ENCODE assay signal across 27 mouse cellular contexts in the genomic region with DNA sequence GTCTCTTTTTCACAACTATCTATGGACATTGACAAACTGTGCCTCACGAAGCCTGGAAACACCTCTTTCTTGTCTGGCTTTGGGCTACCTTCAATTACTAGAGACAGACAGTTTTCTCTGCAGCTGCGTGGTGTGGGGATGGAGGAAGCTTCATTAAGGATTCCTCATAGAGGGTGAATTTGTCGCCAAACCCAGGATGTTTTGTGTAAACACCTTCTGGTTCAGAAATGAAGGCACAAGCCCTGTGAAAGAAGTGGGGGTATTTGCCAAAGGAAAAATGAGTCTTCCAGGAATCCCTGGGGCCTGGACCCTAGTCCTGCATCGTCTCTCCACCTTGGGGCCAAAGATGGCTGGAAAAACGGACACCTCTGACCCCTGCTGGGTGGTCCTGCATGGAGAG. TPM values are rescaled to one million over a fixed set of nuclear protein-coding genes. Genes with fewer than 3 reads are reported as not detected.
A peak's percentile ranks its signal among the peaks of the same experiment; 100 is the strongest.
DNase-seq lines count a peak whose midpoint lies in the region; ATAC-seq and TF ChIP-seq lines count a peak whose summit lies in the region.
"Had no signal": no experiment of that assay in that cellular context is flagged by ENCODE, and none has a peak within 500 bp of the region (broad histone marks: within the 10 kb centered on the region; RNA-seq: fewer than 3 reads in every experiment).

No protein-coding gene starts in this region.

- H3K4me1 ChIP-seq in embryonic facial prominence, embryonic 15.5 days = peaks cover 15% of the 10 kb centered on the region
- H3K4me1 ChIP-seq in embryonic facial prominence, embryonic 10.5 days = peaks cover 16% of the 10 kb centered on the region
- peaks cover 24% of the 10 kb centered on the region for H3K4me1 ChIP-seq in hindbrain, embryonic 13.5 days (replicated peaks)
- no peaks in the 10 kb centered on the region for H3K4me1 ChIP-seq in hindbrain, embryonic 11.5 days (replicated peaks; ENCODE audit: control insufficient read depth, insufficient read depth, low read length)

- no peak for TF ChIP-seq CTCF in brain, embryonic 14.5 days (IDR thresholded peaks at IDR 0.05; ENCODE audit: borderline replicate concordance, extremely low read depth, insufficient read depth, insufficient read length)

- no peaks in the 10 kb centered on the region for H3K9me3 ChIP-seq in embryonic facial prominence, embryonic 15.5 days (replicated peaks)
- no peaks in the 10 kb centered on the region for H3K9me3 ChIP-seq in embryonic facial prominence, embryonic 10.5 days
- H3K9me3 ChIP-seq in hindbrain, embryonic 13.5 days = no peaks in the 10 kb centered on the region
- no peaks in the 10 kb centered on the region for H3K9me3 ChIP-seq in hindbrain, embryonic 11.5 days (ENCODE audit: control insufficient read depth, low read length)
- H3K9me3 ChIP-seq: embryonic facial prominence, embryonic 12.5 days; forebrain, embryonic 13.5 days; heart, embryonic 10.5 days; heart, embryonic 13.5 days; hindbrain, embryonic 12.5 days; intestine, embryonic 15.5 days had no signal

- H3K9ac ChIP-seq in embryonic facial prominence, embryonic 15.5 days = peak overlapping the region; percentile 7; the same call in 1 of the 2 replicates
- peak overlapping the region; percentile 51; the same call in 1 of the 2 replicates for H3K9ac ChIP-seq in hindbrain, embryonic 13.5 days
- H3K9ac ChIP-seq in hindbrain, embryonic 11.5 days (ENCODE audit: low read depth, low read length) = no peak overlapping the region
- H3K9ac ChIP-seq: embryonic facial prominence, embryonic 12.5 days; heart, embryonic 13.5 days; hindbrain, embryonic 12.5 days; intestine, embryonic 15.5 days had no signal

- peaks cover 15% of the 10 kb centered on the region for H3K27me3 ChIP-seq in embryonic facial prominence, embryonic 15.5 days
- peaks cover 15% of the 10 kb centered on the region for H3K27me3 ChIP-seq in embryonic facial prominence, embryonic 10.5 days (replicated peaks; ENCODE audit: low read depth, poor library complexity, severe bottlenecking)
- H3K27me3 ChIP-seq in hindbrain, embryonic 13.5 days = peaks cover 15% of the 10 kb centered on the region
- H3K27me3 ChIP-seq in hindbrain, embryonic 11.5 days (ENCODE audit: control insufficient read depth, insufficient read depth, low read length) = no peaks in the 10 kb centered on the region
- H3K27me3 ChIP-seq: intestine, embryonic 15.5 days had no signal

- ATAC-seq in embryonic facial prominence, embryonic 15.5 days (ENCODE audit: insufficient number of reproducible peaks, low FRiP score, low TSS enrichment, low read depth) = no peak
- no peak for ATAC-seq in hindbrain, embryonic 13.5 days (ENCODE audit: low FRiP score)
- ATAC-seq in hindbrain, embryonic 11.5 days (ENCODE audit: low FRiP score) = no peak
- ATAC-seq: CD4-positive, CD25-positive, alpha-beta regulatory T cell, adult 4 months; forebrain, embryonic 13.5 days; hindbrain, embryonic 16.5 days; intestine, embryonic 15.5 days had no signal

- no peak overlapping the region for H3K4me2 ChIP-seq in embryonic facial prominence, embryonic 15.5 days (replicated peaks)
- no peak overlapping the region for H3K4me2 ChIP-seq in hindbrain, embryonic 13.5 days
- H3K4me2 ChIP-seq in hindbrain, embryonic 11.5 days (replicated peaks; ENCODE audit: low read depth, low read length) = no peak overlapping the region
- H3K4me2 ChIP-seq: embryonic facial prominence, embryonic 12.5 days; forebrain, embryonic 13.5 days; heart, embryonic 13.5 days; hindbrain, embryonic 12.5 days; intestine, embryonic 15.5 days had no signal

- H3K27ac ChIP-seq in embryonic facial prominence, embryonic 15.5 days (replicated peaks) = no peak overlapping the region
- H3K27ac ChIP-seq in embryonic facial prominence, embryonic 10.5 days (replicated peaks) = no peak overlapping the region
- H3K27ac ChIP-seq in hindbrain, embryonic 13.5 days = no peak overlapping the region
- no peak overlapping the region for H3K27ac ChIP-seq in hindbrain, embryonic 11.5 days (ENCODE audit: low read depth, low read length)
- H3K27ac ChIP-seq: embryonic facial prominence, embryonic 12.5 days; forebrain, embryonic 13.5 days; heart, adult 2 months; heart, embryonic 10.5 days; heart, embryonic 13.5 days; hindbrain, embryonic 12.5 days; intestine, embryonic 15.5 days had no signal

- peaks cover 13% of the 10 kb centered on the region; the same call in 1 of the 2 replicates for H3K36me3 ChIP-seq in embryonic facial prominence, embryonic 15.5 days
- H3K36me3 ChIP-seq in embryonic facial prominence, embryonic 10.5 days (replicated peaks) = peaks cover 22% of the 10 kb centered on the region
- peaks cover 20% of the 10 kb centered on the region for H3K36me3 ChIP-seq in hindbrain, embryonic 13.5 days
- 0 out of 2 replicates have a peak, but pooled peaks cover 2% of the 10 kb centered on the region for H3K36me3 ChIP-seq in hindbrain, embryonic 11.5 days (ENCODE audit: control insufficient read depth, insufficient read depth, low read length)
- H3K36me3 ChIP-seq: intestine, embryonic 15.5 days had no signal

- WGBS in embryonic facial prominence, embryonic 15.5 days = 42% methylated on average over 5 of the region's 5 CpGs
- 42% methylated on average over 5 of the region's 5 CpGs for WGBS in embryonic facial prominence, embryonic 10.5 days
- WGBS in hindbrain, embryonic 13.5 days = 52% methylated on average over 5 of the region's 5 CpGs
- WGBS in hindbrain, embryonic 11.5 days = 43% methylated on average over 5 of the region's 5 CpGs

- no peak overlapping the region for H3K4me3 ChIP-seq in embryonic facial prominence, embryonic 15.5 days (replicated peaks)
- no peak overlapping the region for H3K4me3 ChIP-seq in embryonic facial prominence, embryonic 10.5 days
- H3K4me3 ChIP-seq in hindbrain, embryonic 13.5 days = no peak overlapping the region
- no peak overlapping the region for H3K4me3 ChIP-seq in hindbrain, embryonic 11.5 days (ENCODE audit: low read depth, low read length)
- H3K4me3 ChIP-seq: embryonic facial prominence, embryonic 12.5 days; erythroblast, embryonic 14.5 days; forebrain, embryonic 13.5 days; heart, adult 2 months; heart, embryonic 10.5 days; heart, embryonic 13.5 days; hindbrain, embryonic 12.5 days; intestine, embryonic 15.5 days had no signal

- DNase-seq in embryonic facial prominence, embryonic 10.5 days (ENCODE audit: low spot score) = no peak
- DNase-seq in hindbrain, embryonic 11.5 days (ENCODE audit: low spot score) = no peak
- DNase-seq in brain, embryonic 14.5 days (ENCODE audit: low read depth) = peak; percentile 69
- DNase-seq in right cerebral cortex, postnatal 25 days = no peak
- DNase-seq: adrenal gland, adult 2 months; adrenal gland, postnatal 14 days; cerebellum, adult 11-12 months; cerebellum, postnatal 10 days; gastrocnemius, postnatal 10 days; gastrocnemius, postnatal 36 days; heart, adult 2 months; heart, postnatal 14 days; heart, postnatal 4 days; kidney, adult 11 months had no signal

- no peak for TF ChIP-seq POLR2A in brain, embryonic 14.5 days (IDR thresholded peaks at IDR 0.05; ENCODE audit: borderline replicate concordance, extremely low read depth, insufficient read depth, insufficient read length, poor library complexity, severe bottlenecking)

RNA-seq across cellular contexts. Expression of gene Pdrg1, which starts 1.6 kb away (rescaled TPM):
- 144 and 151 TPM in 2 replicates for polyA plus RNA-seq in embryonic facial prominence, embryonic 15.5 days (2015; fragmentation: Nextera tagmentation; extraction: Ambion mirVana)
- 92.1 and 92.2 TPM in 2 replicates for polyA plus RNA-seq in embryonic facial prominence, embryonic 10.5 days (2016; fragmentation: Nextera tagmentation; extraction: Ambion mirVana)
- 189 and 197 TPM in 2 replicates for polyA plus RNA-seq in hindbrain, embryonic 13.5 days (2015; fragmentation: Nextera tagmentation; extraction: Ambion mirVana)
- 71.1 and 96.5 TPM in 2 replicates for polyA plus RNA-seq in hindbrain, embryonic 11.5 days (2014; fragmentation: Nextera tagmentation; extraction: Ambion mirVana)
- polyA plus RNA-seq in brain, embryonic 14.5 days (2012; rRNA removed) = 121 and 131 TPM in 2 replicates

RNA-seq across cellular contexts. Expression of gene Xkr7, which starts 14.9 kb away (rescaled TPM):
- polyA plus RNA-seq in embryonic facial prominence, embryonic 15.5 days (2015; fragmentation: Nextera tagmentation; extraction: Ambion mirVana) = not detected in 2 replicates
- polyA plus RNA-seq in embryonic facial prominence, embryonic 10.5 days (2016; fragmentation: Nextera tagmentation; extraction: Ambion mirVana) = 0.36 and 0.38 TPM in 2 replicates
- polyA plus RNA-seq in hindbrain, embryonic 13.5 days (2015; fragmentation: Nextera tagmentation; extraction: Ambion mirVana) = 1.7 and 2.0 TPM in 2 replicates
- 0.45 and 0.81 TPM in 2 replicates for polyA plus RNA-seq in hindbrain, embryonic 11.5 days (2014; fragmentation: Nextera tagmentation; extraction: Ambion mirVana)
- polyA plus RNA-seq in brain, embryonic 14.5 days (2012; rRNA removed) = 12.0 and 18.3 TPM in 2 replicates
- polyA plus RNA-seq: C2C12; CD4-positive, CD25-positive, alpha-beta regulatory T cell, adult 4 months; erythroblast, embryonic 14.5 days; heart, embryonic 10.5 days; heart, embryonic 13.5 days; heart, embryonic 16.5 days had no signal

RNA-seq across cellular contexts. Expression of gene Ccm2l, which starts 49.0 kb away (rescaled TPM):
- polyA plus RNA-seq in embryonic facial prominence, embryonic 15.5 days (2015; fragmentation: Nextera tagmentation; extraction: Ambion mirVana) = 2.4 and 3.0 TPM in 2 replicates
- 1.2 TPM in 2 replicates for polyA plus RNA-seq in embryonic facial prominence, embryonic 10.5 days (2016; fragmentation: Nextera tagmentation; extraction: Ambion mirVana)
- polyA plus RNA-seq in hindbrain, embryonic 13.5 days (2015; fragmentation: Nextera tagmentation; extraction: Ambion mirVana) = 1.3 and 1.9 TPM in 2 replicates
- 2.1 and 2.2 TPM in 2 replicates for polyA plus RNA-seq in hindbrain, embryonic 11.5 days (2014; fragmentation: Nextera tagmentation; extraction: Ambion mirVana)
- polyA plus RNA-seq in brain, embryonic 14.5 days (2012; rRNA removed) = 8.3 and 8.8 TPM in 2 replicates
- polyA plus RNA-seq: C2C12; CD4-positive, CD25-positive, alpha-beta regulatory T cell, adult 4 months; erythroblast, embryonic 14.5 days had no signal

RNA-seq across cellular contexts. Expression of gene Ttll9, which starts 54.5 kb away (rescaled TPM):
- polyA plus RNA-seq in embryonic facial prominence, embryonic 15.5 days (2015; fragmentation: Nextera tagmentation; extraction: Ambion mirVana) = 1.2 and 4.3 TPM in 2 replicates
- 1.3 and 1.8 TPM in 2 replicates for polyA plus RNA-seq in embryonic facial prominence, embryonic 10.5 days (2016; fragmentation: Nextera tagmentation; extraction: Ambion mirVana)
- 5.0 and 5.5 TPM in 2 replicates for polyA plus RNA-seq in hindbrain, embryonic 13.5 days (2015; fragmentation: Nextera tagmentation; extraction: Ambion mirVana)
- polyA plus RNA-seq in hindbrain, embryonic 11.5 days (2014; fragmentation: Nextera tagmentation; extraction: Ambion mirVana) = 1.4 and 1.7 TPM in 2 replicates
- 4.5 and 5.8 TPM in 2 replicates for polyA plus RNA-seq in brain, embryonic 14.5 days (2012; rRNA removed)
- polyA plus RNA-seq: erythroblast, embryonic 14.5 days had no signal
